Mouse (Mus musculus) forebrain, embryonic 14.5 days (tissue): ENCODE data around the gene Tmprss13. TPM values are rescaled to one million over a fixed set of nuclear protein-coding genes. Genes with fewer than 3 reads are reported as not detected.
A peak's percentile ranks its signal among the peaks of the same experiment; 100 is the strongest.

Source experiments
- ATAC-seq: fragments of 200-750 bp; cut with Nextera tagmentation; 2 replicates; pipeline ENCODE4 v1.8.0; 2017; ENCODE audit warnings: mild to moderate bottlenecking, moderate library complexity
- DNase-seq: peaks from one replicate; pipeline ENCODE4 v3.0.0-alpha.2; 2015; ENCODE audit warnings: low spot score
- H3K27ac ChIP-seq: fragments of 300-500 bp; sonication (generic); 2 replicates; pipeline ENCODE4 v1.5.1; 2014; ENCODE audit warnings: low read depth, mild to moderate bottlenecking, control low read depth, low read length, moderate library complexity
- H3K27me3 ChIP-seq: fragments of 300-500 bp; sonication (generic); replicated peaks from 2 replicates; pipeline ENCODE4 v1.6.1; 2014; ENCODE audit warnings: low read length, control low read depth, mixed read lengths; ENCODE audit not compliant: control insufficient read depth, insufficient read depth
- H3K36me3 ChIP-seq: fragments of 300-500 bp; sonication (generic); 2 replicates; pipeline ENCODE4 v1.6.1; 2014; ENCODE audit warnings: low read length, control low read depth; ENCODE audit not compliant: control insufficient read depth, insufficient read depth
- H3K4me1 ChIP-seq: fragments of 300-500 bp; sonication (generic); 2 replicates; pipeline ENCODE4 v1.6.1; 2014; ENCODE audit warnings: antibody characterized with exemption, low read length, control low read depth; ENCODE audit not compliant: control insufficient read depth, insufficient read depth
- H3K4me2 ChIP-seq: fragments of 300-500 bp; sonication (generic); 2 replicates; pipeline ENCODE4 v1.6.1; 2014; ENCODE audit warnings: mild to moderate bottlenecking, control low read depth, low read length
- H3K4me3 ChIP-seq: fragments of 300-500 bp; sonication (generic); 2 replicates; pipeline ENCODE4 v1.5.1; 2014; ENCODE audit warnings: low read depth, low read length, control low read depth
- H3K9ac ChIP-seq: fragments of 300-500 bp; sonication (generic); 2 replicates; pipeline ENCODE4 v1.6.1; 2014; ENCODE audit warnings: mild to moderate bottlenecking, low read length, control low read depth, moderate library complexity
- H3K9me3 ChIP-seq: fragments of 300-500 bp; sonication (generic); replicated peaks from 2 replicates; pipeline ENCODE4 v1.6.1; 2016; ENCODE audit warnings: low read length, control low read depth, mixed read lengths; ENCODE audit not compliant: control insufficient read depth
- WGBS: fragments of 180-500 bp; shearing (Covaris S2); extraction: QIAGEN DNeasy Blood & Tissue Kit; methylation state at CpG from one replicate; pipeline ENCODE4 v1.1.7; 2014; 5-methylcytosine and 5-hydroxymethylcytosine counted together
- polyA plus RNA-seq: library from polyadenylated mRNA; unstranded; fragments of >200 nt; fragmentation: Nextera tagmentation; extraction: Ambion mirVana; gene quantifications from 2 replicates; pipeline ENCODE4 v1.2.1, GENCODE M21; 2014

The Tmprss13 gene
- polyA plus RNA-seq, 1 experiment from 2014 or later: 0.05 TPM

DNA sequence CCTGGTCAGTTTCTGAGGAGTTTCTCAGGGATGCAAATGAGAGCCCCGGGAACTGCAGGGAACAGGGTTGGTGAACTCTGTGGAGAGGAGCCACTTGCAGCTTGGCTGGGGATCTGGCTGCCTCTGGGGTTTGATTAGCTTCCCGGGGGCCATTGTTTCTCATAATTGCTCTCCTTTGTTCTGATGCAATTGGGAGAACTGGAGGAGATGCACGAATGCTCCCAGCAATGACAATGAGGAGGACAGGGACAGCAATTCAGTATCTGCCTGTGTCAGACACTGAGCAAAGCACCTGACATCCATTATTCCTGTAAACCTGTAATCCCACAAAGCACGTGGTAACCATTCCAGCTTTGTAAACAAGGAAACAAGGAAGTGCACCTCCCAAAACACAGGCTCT is 30.3 kb downstream of the Tmprss13 start:
- whole genome bisulfite sequencing: 8% methylated on average over 4 of the region's 4 CpGs
- Histone ChIP-seq H3K36me3 (no peaks in the 10 kb centered on the region), H3K4me2 (no peak overlapping the region), H3K27me3 (no peaks in the 10 kb centered on the region), H3K4me1 (no peaks in the 10 kb centered on the region), H3K4me3 (no peak overlapping the region), H3K9me3 (no peaks in the 10 kb centered on the region), H3K9ac (no peak overlapping the region), H3K27ac (no peak overlapping the region)
- ATAC-seq: no peak
- DNase-seq: no peak

DNA sequence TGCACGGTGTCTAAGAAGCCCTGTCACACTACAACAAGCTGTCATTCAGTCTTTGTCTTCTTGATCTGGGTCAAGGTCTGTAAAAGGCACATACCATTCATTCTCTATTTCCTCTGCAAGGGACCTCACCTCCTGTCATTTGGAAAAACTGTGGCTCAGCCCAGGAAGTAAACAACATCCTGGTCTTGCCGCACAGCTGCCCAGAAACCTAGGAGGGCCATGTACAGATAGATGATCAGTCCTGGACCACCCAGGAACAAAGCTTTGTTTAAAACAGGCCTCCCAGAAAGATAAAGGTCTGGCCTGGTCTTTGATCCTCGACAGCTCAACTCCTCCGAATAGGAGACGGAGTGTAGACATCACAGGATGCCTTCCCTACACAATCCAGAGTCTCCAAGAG is 31.0 kb downstream of the Tmprss13 start:
- no peak for ATAC-seq

DNA sequence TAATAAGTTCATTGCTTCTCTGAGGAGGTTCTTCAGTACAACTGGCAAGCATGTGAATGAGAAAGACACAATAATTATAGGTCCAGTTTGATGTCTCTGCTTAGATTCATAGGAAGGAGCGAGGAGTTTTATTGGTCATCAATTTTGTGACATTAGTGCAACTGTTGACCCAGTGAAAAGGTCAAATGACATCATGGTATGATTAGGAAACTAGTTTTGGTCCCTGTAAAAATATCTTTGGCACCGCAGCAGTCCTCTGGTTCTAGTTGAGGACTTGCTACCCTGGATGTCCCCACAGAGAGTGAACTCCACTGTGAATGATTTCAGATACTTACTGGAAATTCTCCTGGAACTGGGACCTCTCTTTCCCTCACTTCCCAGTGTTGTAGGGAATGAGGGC is 36.3 kb downstream of the Tmprss13 start:
- Histone ChIP-seq H3K4me3 (no peak overlapping the region), H3K27ac (no peak overlapping the region), H3K9me3 (no peaks in the 10 kb centered on the region), H3K36me3 (no peaks in the 10 kb centered on the region), H3K4me2 (no peak overlapping the region), H3K4me1 (no peaks in the 10 kb centered on the region), H3K9ac (no peak overlapping the region), H3K27me3 (no peaks in the 10 kb centered on the region)
- ATAC-seq (no peak), DNase-seq (no peak)
- 89% methylated on average over 2 of the region's 2 CpGs for WGBS

More for the DNA sequence above, 31.0 kb downstream of the Tmprss13 start:
- Histone ChIP-seq H3K27ac (no peak overlapping the region), H3K27me3 (no peaks in the 10 kb centered on the region), H3K4me2 (no peak overlapping the region), H3K4me3 (no peak overlapping the region), H3K9me3 (no peaks in the 10 kb centered on the region), H3K36me3 (no peaks in the 10 kb centered on the region), H3K4me1 (no peaks in the 10 kb centered on the region), H3K9ac (no peak overlapping the region)
- WGBS: 48% methylated on average over 5 of the region's 5 CpGs
- no peak for DNase-seq

DNA sequence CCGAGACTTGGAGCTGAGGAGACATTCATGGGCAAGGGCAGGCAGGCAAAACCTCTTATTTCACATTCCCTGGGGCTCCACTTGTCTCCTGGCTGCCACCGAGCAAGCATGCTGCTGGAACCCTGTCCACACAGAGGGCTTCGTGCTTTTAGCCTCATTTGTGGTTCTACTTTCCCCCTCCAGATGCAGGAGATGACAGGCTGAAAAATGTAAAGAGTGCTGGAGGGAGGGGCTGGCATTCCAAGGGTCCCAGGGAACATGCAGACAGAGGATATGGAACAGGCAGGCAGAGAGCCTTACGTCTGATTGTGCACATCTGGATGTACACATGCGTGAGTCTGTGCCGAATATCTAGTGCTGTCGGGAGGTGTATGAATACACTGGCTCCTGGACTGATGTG is 39.5 kb downstream of the Tmprss13 start:
- WGBS: 81% methylated on average over 7 of the region's 7 CpGs
- Histone ChIP-seq H3K4me2 (no peak overlapping the region), H3K27me3 (no peaks in the 10 kb centered on the region), H3K27ac (no peak overlapping the region), H3K9me3 (no peaks in the 10 kb centered on the region), H3K4me1 (no peaks in the 10 kb centered on the region), H3K9ac (no peak overlapping the region), H3K4me3 (no peak overlapping the region), H3K36me3 (no peaks in the 10 kb centered on the region)
- DNase-seq (no peak), ATAC-seq (no peak)

DNA sequence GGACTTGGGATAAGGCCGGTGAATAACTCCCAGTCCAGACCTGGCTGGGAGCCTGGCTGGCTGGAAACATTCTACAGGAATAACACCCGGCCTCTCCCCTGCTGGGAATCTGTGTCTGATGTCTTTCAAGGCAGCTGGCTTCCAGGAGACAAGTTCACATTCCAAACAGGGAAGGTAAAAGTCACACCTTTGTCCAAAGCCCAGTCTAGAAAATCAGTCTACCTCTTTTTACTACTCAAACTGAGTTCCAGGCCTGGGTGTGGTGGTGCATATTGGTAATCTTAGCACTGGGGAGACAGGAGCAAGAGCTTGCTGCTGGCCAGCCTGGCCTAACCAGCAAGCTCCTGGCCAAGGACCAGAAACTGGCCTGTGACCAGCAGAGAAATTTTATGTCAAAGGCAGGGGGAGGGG is 43.2 kb downstream of the Tmprss13 start:
- DNase-seq (no peak), ATAC-seq (no peak)
- H3K9ac ChIP-seq: no peak overlapping the region
- H3K36me3 ChIP-seq: no peaks in the 10 kb centered on the region
- no peak overlapping the region for H3K4me2 ChIP-seq
- no peak overlapping the region for H3K27ac ChIP-seq
- WGBS: 43% methylated on average over 2 of the region's 2 CpGs
- no peaks in the 10 kb centered on the region for H3K9me3 ChIP-seq
- no peaks in the 10 kb centered on the region for H3K27me3 ChIP-seq
- no peak overlapping the region for H3K4me3 ChIP-seq
- H3K4me1 ChIP-seq: no peaks in the 10 kb centered on the region

DNA sequence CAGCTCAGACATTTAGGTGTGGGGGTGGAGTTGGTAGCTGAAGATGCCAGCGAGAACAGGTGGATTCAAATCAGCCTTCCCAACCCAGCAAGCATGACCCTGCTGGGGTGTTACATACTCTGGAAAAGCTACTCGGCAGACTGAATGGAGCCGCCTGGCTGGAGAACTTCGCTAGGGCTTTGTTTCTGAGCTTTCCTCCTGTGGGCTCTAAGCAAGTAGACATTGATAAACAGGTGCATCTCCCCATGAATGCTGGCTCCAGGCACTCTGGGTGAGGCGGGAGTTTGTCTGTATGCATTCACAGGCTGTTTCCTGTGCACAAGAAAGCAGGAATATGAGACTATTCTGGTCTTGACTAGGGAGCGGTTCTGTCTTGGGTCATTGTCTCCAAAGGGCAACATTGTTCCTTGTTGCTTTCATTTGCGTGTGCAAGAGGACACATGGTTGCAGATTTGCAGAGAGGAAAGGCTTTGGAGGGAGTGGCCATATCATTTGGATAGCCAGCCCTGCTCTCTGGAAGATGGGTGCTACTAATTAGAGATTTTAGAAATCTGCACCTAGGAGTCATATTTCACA is 44.8 kb downstream of the Tmprss13 start:
- 51% methylated on average over 7 of the region's 7 CpGs for WGBS
- ATAC-seq: no peak
- Histone ChIP-seq H3K9ac (no peak overlapping the region), H3K4me3 (no peak overlapping the region), H3K27ac (no peak overlapping the region), H3K4me2 (no peak overlapping the region), H3K4me1 (no peaks in the 10 kb centered on the region), H3K36me3 (no peaks in the 10 kb centered on the region), H3K9me3 (no peaks in the 10 kb centered on the region), H3K27me3 (no peaks in the 10 kb centered on the region)
- no peak for DNase-seq

DNA sequence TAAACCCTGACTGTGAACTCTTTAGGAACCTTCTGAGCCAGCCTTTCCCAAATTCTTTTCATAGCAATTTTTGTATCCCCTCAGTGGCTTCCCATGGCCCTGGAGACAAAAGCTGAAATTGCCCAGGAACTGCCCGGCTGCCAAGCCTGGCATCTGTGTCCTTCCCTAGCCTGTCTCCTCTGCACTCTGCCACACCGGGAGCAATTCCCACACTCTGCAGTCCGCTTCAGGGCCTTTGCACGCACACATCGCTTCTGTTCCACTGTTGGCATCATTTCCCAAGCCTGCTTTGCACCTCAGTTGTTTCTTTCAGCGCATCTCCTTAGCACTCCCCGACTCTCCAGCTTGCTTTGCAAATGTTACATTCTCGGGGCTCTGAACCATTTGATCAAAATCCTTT is 48.8 kb downstream of the Tmprss13 start:
- no peak for ATAC-seq
- H3K36me3 ChIP-seq: no peaks in the 10 kb centered on the region
- no peaks in the 10 kb centered on the region for H3K9me3 ChIP-seq
- H3K27ac ChIP-seq: no peak overlapping the region
- 77% methylated on average over 8 of the region's 8 CpGs for WGBS
- H3K4me1 ChIP-seq: peaks cover 9% of the 10 kb centered on the region
- no peaks in the 10 kb centered on the region for H3K27me3 ChIP-seq
- no peak for DNase-seq
- no peak overlapping the region for H3K4me2 ChIP-seq
- H3K4me3 ChIP-seq: no peak overlapping the region
- H3K9ac ChIP-seq: no peak overlapping the region

DNA sequence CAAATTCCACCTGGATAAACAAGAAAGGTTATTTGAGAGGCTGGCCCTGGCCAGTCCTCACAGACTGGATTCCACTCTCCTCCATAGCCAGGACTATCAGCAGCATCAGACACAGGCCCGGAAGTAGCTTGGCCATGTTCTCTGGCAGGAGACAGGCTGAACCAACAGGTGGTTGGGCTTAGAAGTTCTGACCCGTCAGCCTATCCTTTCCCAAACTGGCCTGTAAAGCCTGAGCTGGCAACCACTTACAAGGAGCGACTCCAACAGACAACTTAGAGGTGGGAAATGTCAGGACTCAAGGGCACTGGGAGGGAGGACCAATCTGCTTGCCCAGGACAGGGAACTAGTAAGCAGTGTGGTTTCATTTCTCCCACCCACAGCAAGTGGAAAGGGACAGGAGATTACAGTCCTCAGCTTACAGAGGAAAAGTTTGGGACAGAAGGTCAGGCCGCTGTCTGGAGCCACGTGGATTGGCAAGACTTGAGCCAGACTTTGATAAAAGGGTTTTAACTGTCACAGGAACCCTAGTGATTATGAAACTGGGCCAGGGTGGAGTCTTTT is 49.5 kb downstream of the Tmprss13 start:
- Histone ChIP-seq H3K9me3 (no peaks in the 10 kb centered on the region), H3K4me2 (no peak overlapping the region), H3K36me3 (no peaks in the 10 kb centered on the region), H3K4me1 (peaks cover 9% of the 10 kb centered on the region), H3K9ac (no peak overlapping the region), H3K27me3 (no peaks in the 10 kb centered on the region), H3K4me3 (no peak overlapping the region), H3K27ac (no peak overlapping the region)
- ATAC-seq (no peak), DNase-seq (no peak)
- WGBS: 86% methylated on average over 5 of the region's 5 CpGs

DNA sequence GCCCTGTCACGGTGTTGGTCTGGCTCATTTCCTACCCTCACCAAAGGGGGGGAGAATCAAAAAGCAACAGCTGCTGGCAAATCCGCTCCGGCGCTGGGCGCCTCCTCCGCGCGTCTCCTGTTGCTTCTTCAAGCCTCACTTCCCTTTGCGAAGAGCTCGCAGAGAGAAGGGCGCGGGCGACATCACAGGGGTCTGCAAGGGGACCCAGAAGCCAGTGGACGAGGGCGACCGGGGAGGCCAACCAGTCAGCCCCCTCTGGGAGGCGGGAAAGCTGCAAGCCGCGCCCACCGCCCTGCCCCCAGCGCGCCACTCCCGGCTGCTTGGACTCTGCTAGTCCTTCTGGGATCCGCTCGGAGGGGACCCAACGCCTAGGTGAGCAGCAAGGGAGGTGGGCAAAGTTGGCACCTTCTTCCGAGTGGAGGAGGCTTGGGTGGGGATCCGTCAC is 51.2 kb downstream of the Tmprss13 start, which contains the start of gene Fxyd6:
TSS of gene Fxyd6 (plus strand) at position 69 of the 445 bp plus-strand sequence.
- peak within 1 kb of the TSS; percentile 81 for H3K9ac ChIP-seq
- ATAC-seq: peak; percentile 84
- peak; percentile 70 for DNase-seq
- under 1% methylated on average over 27 of the region's 28 CpGs for WGBS
- H3K9me3 ChIP-seq: no peaks in the 10 kb centered on the region
- peak within 1 kb of the TSS; percentile 73 for H3K4me3 ChIP-seq
- peak within 1 kb of the TSS; percentile 76 for H3K4me2 ChIP-seq
- H3K27me3 ChIP-seq: no peaks in the 10 kb centered on the region
- H3K4me1 ChIP-seq: peaks cover 9% of the 10 kb centered on the region
- H3K36me3 ChIP-seq: no peaks in the 10 kb centered on the region
- peak within 1 kb of the TSS; percentile 86 for H3K27ac ChIP-seq
